Mouse (Mus musculus): ENCODE data around the gene Npr2.
A peak's percentile ranks its signal among the peaks of the same experiment; 100 is the strongest.

- TF ChIP-seq CTCF (IDR thresholded peaks at IDR 0.05; ENCODE audit: control insufficient read depth, insufficient read depth, insufficient replicate concordance, low read depth, low read length) (peak; percentile 47; the same call in 1 of the 2 replicates), POLR2A (IDR thresholded peaks at IDR 0.05; ENCODE audit: control insufficient read depth, low read depth, low read length) (no peak)
These were observed 18.0 kb downstream of the Npr2 start for GRCm38 (mm10) chr4:43649783-43650182.
